Mouse (Mus musculus) activated CD4-positive, CD25-positive, alpha-beta regulatory T cell, adult 4 months (primary cell): Measurements from ENCODE around the gene Fosl1. TPM values are rescaled to one million over a fixed set of nuclear protein-coding genes. Genes with fewer than 3 reads are reported as not detected.

Experiments used
- ATAC-seq: one replicate; pipeline ENCODE4 v1.8.0; 2017
- polyA plus RNA-seq, 2 experiments: library from polyadenylated mRNA; unstranded; fragments of 100-300 nt; shearing (Covaris generic); gene quantifications; one replicate each; pipeline ENCODE4 v1.2.1; 2017

Fosl1 gene
- polyA plus RNA-seq, 2 experiments from 2014 or later: not detected

DNA sequence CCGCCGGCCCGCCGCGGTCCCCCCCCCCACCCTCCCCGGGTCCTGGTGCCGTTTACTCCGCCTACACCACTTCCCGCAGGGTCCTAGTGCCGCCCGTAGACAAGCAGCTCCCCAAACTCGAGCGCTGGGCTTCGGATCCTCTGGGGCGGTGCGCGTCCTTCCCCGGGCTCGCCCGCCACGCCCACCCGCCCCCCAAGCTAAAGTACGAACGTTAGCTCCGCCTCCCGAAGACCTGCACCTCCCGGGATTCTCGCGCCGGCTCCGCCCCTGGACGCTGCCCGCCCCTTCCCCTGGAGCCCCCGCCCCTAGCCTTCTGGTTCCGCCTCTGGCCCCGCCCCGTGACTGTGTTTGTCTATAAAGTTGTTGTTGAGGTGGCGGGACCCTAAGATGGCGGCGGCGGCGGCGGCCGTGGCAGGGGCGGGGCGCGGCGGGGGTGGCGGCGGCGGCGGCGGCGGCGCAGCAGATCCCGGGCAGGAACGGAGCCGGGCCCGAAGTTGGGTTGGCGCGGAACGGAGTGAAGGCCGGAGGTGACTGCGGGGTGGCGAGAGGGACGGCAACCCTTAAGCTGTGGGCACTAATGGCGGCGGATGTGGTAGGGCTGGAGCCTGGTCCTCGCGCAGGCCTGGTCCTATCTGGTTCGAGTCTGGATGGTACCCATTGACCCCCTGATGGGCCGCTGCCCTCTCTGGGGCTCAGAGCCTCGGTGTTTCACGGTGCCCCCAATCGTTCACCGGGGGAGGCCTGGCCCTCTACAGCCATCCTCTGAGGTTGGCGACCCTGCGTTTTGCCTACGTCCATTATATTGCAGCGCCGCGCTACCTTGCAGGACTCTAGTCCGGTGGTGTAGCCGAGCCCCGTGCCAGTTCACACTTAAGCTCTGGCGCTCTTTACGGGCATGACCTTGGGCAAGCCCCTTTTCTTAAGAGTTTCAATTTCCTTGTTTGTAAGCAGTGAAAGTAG lies 22.3 kb upstream of the Fosl1 start, which contains the start of the genes Drap1 and AI837181:
Drap1 (minus strand) TSS at position 198 of the 960 bp plus-strand sequence.
AI837181 (plus strand) TSS at position 363 of the 960 bp plus-strand sequence.
- peak; percentile 67 for ATAC-seq

DNA sequence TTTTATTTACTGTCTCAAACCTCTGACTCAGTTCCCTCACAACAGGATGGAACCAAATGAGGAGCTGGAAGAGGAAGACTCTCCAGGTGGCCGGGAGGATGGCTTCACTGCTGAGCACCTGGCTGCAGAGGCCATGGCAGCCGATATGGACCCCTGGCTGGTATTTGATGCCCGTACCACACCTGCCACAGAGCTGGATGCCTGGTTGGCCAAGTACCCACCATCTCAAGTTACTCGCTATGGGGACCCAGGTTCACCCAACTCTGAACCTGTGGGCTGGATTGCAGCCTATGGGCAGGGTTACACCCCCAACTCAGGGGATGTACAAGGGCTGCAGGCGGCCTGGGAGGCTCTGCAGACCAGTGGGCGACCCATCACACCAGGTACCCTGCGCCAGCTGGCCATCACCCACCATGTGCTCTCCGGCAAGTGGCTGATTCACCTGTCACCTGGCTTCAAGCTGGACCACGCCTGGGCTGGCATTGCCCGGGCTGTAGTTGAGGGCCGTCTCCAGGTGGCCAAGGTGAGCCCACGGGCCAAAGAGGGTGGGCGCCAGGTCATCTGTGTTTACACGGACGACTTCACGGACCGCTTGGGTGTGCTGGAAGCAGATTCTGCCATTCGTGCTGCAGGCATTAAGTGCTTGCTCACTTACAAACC lies 21.3 kb upstream of the Fosl1 start:
- no peak for ATAC-seq

DNA sequence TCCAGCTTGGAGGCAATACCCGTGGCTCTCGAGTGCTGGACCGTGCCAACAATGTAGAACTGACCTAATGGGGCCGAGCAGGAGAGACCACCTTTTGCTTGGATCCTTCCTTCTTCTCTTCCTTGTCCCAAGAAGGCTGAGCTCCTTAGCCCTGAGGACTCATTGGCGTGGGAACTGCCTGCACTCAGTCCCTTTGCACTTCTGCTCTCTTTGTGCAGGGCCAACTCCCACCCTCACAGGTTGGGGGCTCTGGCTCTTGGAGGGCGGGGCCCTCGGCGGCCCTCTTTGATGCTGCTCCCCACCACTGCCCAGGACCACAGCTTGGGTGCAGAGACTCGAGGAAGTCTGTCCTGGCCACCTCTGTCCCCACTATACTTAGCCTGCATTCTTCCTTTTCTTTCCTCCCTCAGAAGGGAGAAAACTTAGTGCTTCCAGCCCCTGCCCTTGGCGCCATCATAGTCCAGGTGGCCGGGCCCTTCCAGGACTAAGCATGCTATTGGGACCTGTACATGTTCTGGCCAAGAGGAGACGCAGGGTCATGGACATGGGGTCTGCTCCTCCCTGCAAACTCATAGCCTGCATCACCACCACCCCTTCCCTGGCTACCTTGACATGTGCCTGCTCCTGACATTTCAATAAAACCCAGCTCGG lies 20.6 kb upstream of the Fosl1 start:
- no peak for ATAC-seq

DNA sequence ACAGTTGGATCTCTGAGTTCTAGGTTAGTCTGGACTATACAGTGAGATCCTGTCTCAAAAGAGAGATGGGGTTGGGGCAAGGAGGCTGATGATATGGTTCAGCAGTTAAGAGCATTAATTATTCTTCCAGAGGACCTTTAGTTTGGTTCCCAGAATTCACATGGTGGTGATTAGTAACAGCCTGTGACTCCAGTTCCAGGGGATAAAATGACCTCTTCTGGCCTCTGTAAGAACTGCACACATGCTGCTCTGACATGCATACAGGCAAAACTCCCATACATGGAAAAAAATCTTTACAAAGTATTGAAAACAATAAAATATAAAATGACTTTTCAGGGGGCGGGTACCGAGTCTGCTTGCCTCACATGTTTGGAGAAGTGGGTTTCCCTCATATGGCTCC lies 19.3 kb upstream of the Fosl1 start:
- no peak for ATAC-seq

DNA sequence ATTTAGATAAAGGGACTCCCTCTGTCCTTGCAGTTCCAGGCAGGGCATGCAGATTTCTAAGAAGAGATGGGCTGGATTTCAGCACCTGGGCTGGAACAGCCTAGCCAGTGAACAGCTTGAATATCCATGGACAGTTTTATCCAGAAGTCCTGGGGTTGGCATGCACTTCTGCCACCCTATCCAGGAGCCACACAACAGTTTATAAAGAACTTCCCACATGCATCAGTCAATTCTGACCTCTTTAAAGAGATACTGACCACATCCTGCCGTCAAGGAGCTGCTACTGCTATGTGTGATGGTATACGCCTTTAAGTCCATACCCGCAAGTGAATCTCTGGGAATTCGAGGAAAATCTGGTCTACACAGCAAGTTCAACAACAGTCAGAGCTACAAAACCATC lies 18.1 kb upstream of the Fosl1 start:
- no peak for ATAC-seq

DNA sequence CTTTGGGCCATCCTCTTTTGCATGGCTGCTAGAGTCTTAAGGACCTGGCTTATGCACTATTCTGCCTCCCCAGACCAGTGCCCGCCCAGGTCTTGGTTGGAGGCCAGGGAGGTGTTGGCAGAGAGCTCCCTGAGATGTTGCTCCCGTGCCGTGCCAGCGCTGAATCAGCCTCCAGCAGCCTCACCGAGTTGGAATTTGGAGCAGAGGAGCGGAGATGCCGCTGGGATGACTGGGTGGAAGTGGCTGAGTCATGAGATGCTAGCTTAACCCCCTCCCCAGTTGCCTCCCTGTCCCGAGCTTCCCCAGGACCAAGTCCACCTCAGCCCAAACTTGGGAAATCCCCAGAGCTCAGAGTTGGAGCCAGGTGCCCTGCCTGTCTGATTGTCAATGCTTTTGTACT lies 17.5 kb upstream of the Fosl1 start:
- ATAC-seq: no peak

DNA sequence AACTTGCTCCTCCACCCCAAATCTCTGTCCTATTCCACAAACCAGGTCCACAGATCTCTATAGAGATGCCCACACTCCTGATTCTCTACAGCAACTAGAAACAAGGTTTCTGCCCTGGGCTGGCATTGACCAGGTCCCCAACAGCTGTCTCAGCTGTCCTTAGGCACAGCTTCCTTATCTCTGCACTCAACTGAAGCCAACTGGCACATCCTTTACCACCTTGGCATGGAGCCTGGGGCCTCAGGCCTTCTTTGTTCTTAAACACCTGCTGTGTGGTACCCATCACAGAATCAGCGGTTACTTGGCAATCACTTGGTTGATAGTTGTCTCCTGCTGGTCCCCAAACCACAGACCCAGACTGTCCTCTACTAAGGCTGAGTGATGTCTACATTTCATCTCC lies 16.9 kb upstream of the Fosl1 start:
- no peak for ATAC-seq

DNA sequence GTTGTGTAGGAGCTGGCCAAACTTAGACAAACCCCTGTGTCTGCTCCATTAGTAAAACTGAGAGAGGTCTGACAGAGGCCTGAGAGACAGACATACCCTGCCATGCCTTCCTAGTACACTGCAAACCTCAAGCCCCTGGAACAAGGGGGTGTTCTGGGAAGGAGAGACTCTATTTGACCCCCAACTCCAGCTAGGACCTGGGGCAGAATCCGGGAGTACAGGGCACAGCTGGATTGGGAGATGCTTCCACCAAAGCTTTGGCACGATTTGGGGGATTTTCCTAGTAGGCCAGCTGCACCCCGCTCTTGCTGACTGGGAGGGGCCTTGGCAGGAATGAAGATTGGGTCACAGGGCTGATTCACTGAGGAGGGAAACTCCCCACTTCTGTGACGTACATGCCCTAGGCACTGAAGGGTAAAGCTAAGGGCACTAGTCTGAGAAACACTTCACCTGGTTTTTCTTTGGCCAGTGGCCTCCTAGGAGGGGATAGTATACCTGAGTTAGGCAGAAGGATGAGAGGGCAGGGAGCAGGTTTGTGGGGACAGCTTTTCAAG lies 15.4 kb upstream of the Fosl1 start:
- ATAC-seq: no peak

DNA sequence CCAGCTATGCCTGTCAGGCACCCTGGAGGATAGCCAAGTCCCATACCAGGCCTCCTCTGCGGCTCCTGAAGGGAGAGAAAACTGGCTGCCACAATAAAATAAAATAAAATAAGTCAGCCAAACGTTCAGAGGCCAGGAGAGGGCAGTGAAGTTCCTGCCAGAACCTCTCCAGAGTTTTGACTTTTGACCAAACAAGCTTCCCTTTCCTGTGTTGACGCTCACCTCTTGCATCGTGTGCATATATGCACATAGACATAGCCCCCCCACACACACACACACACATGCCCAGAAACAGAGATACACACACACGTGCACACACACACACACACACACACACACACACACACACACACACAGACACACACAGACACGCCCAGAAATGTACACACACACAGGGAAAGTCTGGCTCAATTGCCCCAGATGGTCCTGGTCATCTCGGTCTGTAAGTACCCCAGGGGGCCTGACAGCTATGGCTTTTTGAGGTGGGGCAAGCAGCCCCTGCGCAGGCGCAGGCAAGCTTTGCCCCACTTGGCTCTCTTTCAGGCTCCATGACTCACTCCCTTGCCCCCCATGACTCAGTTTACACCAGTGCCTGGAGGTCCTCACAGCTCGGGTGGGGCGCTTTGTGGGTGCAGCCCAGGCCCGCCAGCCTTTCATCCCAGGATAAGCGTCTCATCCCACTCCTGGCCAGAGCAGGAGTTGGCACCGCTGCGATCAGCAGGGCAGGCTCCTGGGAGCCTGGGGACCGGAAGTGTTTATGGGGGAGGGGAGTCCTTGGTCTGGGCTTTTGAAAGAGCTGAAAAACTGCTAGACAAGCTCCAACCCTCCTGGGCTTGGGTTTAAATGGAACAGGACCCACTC lies 14.1 kb upstream of the Fosl1 start:
- peak; percentile 57 for ATAC-seq

DNA sequence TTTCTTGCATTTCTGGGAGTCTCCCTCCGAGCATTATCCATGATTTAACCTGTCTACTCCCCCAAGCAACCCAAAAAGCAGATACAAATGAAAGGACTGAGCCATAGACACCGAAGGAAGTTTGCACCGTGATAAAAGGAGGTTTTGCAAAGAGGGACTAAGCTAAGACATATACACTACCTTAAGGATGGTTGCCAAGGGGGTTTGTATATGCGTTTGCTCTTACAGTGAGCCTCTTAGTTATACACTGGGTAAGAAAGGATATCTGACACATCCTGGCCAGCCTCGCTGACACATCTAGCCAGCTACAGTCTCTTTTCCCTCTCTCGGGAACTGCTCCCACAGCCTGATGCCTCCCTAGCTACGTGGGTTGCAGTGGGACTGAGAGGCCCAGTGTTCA lies 13.4 kb upstream of the Fosl1 start:
- no peak for ATAC-seq

DNA sequence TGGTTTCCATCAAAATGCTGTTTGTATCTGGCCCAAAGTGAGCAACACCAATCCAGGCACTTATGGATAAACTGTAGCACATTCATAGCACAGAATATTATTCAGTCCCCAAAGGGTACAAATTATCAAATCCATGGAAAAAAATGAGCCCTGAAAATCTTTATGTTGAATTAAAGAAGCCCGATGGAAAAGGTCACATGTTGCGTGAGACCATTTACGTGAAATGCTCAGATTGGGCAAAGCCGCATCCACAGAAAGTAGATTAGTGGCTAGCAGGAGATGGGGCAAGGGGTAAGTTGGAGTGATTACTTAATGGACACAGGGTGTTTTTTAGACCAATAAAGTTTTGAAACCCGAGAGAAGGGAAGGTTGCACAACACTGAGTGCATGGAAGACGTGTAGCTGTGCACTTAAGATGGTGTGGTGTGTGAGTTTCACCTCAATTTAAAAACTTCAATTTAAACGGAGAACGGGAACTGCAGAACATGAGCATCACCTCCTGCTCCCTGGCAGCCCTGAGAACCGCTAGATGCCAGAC lies 2.9 kb upstream of the Fosl1 start:
- ATAC-seq: no peak

DNA sequence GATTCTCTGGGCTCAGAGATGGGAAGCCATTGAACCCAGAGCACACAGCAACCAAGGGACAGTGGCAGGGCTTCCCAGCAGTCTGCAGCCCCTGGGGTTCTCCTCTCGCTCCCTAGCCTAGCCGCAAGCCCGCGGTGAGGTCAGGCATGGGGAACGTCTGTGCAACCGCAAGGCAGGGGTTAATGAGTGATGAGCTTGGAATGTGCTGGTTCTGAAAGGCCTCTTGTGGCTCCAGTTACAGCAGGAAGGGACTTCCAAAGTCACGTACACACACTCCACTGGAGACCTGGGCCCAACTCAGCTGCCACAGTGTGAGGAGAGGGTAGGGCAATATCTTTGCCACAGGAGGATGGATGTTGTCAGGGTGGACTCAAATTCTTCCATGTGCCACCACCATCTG lies 2.4 kb upstream of the Fosl1 start:
- ATAC-seq: no peak

DNA sequence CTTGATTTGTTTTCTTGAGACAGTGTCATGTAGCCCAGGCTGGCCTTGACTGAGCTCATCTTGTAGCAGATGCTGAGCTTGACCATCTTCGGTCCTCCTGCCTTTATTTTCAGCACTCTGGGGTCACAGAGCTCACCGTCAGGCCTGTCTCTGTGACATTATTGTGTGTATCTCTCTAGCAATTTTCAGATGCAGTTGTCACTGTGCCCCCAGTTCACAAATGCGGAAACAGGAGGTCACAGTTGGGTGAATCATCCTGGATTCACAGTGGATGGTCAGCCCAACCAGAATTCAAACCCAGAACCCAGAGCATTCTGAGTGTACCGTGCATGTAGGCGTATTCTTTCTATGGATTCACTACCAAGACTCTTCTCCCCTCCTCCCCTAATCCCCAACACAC lies 1.6 kb upstream of the Fosl1 start:
- no peak for ATAC-seq

DNA sequence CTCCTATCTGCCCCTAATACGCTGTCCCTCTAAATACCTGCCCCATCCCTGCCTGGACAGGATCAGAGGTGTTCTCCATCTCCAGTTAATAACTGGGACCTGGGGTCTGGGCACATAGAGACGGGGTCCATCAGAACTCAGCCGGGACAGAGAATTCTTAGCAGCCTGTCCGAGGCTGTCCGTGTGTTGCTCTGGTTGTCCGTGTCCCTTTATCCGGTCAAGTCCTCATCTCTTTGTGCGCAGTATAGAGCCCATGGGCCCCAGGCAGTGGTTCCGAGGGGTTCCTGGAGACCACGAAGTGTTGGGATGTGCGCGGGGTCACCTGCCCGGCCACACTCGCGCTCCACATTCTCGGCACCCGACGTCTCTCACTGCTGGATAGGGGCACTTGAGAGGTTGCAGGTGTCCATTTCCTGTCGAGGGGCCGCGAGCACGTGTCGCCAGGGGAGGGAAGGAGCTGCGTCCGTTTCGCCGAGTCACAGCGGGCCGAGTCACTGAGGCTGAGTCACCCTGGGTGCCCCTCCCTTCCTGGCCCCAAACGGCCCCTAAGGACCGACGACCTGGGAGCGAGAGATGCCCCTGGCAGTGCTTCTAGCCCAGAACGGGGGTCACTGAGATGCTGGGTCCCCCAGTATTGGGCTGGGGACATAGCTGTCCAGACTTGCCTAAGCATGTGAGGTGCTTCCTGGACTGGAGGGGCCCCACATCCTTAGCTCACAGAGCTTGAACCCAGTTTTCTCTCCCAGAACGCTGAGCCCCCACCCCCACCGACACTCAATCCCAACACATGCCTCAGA lies 1.2 kb downstream of the Fosl1 start:
- no peak for ATAC-seq

DNA sequence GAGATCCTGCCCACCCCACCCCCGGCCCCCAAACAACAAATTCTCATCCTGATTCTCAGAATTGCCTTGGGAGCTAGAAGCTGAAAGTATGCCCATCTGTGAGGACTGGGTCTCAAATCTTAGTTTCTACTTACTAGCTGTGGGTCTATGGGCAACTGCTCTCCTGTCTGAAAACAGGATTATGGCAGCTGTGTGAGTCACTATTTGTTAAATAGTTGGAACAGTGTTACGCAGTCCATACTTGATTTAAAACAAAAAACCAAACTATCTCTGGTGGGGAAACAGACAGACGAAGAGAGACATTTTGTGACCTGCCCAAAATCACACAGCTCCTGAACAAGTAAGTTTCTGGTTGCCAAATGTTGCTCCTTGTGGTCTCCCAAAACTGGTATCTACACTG lies 2.3 kb downstream of the Fosl1 start:
- no peak for ATAC-seq

DNA sequence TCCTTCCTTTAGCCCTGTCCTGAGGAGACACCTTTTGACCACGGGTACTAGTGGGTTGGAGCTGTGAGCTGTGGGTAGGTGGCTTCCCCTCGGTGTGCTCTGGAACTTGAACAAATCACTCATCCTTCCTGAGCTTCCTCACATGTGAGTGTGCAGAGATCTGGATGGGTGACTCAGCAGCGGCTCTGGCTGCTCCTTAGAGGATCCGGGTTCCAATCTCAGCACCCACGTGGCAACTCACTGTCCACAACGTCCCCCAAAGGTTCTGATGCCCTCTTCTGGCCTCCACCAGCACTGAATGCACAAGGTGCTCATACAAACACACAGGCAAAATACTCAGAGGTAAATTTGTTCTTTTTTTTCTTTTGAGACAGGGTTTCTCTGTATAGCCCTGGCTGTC lies 4.4 kb downstream of the Fosl1 start:
- no peak for ATAC-seq

DNA sequence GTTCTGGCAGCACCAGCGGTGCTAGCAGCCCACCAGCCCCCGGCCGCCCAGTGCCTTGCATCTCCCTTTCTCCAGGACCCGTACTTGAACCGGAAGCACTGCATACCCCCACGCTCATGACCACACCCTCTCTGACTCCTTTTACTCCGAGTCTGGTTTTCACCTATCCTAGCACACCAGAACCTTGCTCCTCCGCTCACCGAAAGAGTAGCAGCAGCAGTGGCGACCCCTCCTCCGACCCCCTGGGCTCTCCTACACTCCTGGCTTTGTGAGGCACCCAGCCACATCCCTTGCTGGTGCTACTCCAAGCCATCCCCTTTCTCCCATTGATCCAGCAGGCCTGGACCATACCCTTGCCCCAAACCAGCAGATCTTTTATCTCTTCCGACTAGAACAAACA lies 7.7 kb downstream of the Fosl1 start:
- no peak for ATAC-seq

DNA sequence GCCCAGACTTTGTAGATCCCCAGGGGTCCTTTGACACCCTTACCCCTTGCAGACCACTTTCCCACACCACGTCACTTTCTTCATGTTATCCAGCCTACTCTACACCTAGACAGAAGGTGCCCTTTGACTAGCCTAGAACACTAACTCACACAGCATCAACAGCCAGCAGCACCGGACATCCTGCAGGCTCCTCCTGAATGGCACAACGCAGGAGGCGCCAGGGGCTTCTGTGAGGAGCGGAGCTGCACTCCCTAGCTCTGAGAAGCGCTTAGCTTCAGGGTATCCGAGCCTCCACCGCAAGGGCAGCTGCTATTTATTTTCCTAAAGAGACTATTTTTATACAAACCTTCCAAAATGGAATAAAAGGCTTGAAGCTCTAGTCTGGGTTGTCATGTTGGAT lies 8.2 kb downstream of the Fosl1 start:
- ATAC-seq: no peak

DNA sequence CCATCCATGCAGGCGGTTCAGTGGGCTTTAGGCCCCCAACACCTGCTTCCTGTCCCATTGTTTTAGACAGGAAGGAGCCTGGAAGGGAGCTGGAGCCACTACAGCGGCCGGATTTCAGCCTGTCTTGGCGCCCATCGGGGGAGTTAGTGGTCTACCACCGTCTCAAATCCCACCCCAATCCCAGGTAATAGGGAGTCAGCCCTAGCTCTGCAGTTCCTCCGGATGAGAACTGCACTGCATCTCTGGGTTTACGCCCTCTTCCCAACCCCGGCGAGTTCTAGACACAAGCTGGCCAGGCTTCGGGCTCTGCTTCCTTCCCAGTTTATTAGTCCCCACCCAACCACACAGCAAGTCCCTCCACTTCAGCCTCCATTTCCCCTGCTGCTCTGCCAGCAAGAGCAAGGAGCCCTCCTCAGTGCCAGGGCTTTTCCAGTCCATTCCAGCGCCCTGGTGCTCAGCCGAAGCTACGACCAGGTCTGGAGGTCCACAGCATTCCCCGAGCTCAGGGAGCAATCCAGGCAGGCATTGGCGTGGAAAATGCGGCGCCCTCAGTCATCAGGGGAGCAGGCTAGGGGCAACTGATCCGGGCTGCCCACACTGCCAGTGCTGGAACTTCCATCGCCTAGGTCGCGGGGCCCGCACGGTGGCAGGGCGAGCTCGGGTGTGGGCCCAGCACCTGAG lies 9.0 kb downstream of the Fosl1 start:
- ATAC-seq: no peak
